Mouse (Mus musculus): ENCODE data around the gene Pam16.

DNA sequence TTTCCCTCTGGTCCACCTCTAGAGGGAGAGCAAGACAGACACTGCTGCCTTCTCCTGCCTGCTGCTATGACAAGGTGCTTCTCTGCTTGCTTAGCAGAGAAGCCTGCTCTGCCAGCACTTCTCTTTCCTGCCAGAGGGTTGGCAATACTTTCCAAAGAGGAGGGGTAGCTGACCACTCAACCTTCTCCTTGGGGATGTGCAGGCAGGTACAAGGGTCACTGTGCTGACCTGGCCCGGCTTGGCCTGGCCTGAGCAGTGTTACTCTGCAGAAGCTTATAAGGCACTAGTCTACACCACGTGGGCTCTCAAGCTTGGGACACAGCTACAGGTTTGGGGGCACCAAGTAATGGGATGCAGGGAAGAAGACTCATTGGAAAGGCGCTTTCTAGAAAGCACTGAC lies 10.1 kb downstream of the Pam16 start:
- no peak for TF ChIP-seq POLR2A (IDR thresholded peaks at IDR 0.05; ENCODE audit: low read depth, low read length)
- no peak for TF ChIP-seq CTCF (IDR thresholded peaks at IDR 0.05; ENCODE audit: extremely low read depth, insufficient read depth, insufficient read length, insufficient replicate concordance)

Data from spleen, adult 2 months (tissue).